Mouse (Mus musculus): Measurements from ENCODE around the gene Rasa3.

Gene Rasa3

GRCm38 (mm10) chr8:13677413-13677883 is at the start of gene Rasa3:
Rasa3 (minus strand) TSS chr8:13677603.
- in situ Hi-C loops (cut with MboI; ENCODE audit: low pct_unique_long_range_greater_than_20kb in 1 of 2, low sequenced_read_pairs in 2 of 2, unreplicated experiment in 1 of 2) = no loop called here

DNA sequence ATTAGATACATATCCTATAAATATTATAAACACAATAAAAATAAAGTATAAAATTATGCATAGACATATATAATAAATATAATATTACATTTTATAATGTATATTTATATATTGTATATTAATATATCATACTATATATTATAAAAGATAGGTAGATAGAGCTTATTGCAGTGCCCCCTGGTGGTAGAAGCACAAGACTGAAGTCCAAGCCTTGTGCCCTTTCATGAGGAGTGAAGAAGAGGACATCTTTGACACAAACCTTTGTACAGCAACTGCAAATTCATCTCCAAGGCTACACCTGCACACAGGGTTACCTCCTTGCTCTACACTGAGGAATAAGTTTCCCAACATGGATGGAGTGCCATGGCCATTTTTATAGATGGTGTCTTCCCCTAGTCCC is 48.3 kb upstream of the Rasa3 start:
- in situ Hi-C loops (cut with MboI; ENCODE audit: low pct_unique_long_range_greater_than_20kb in 1 of 2, low sequenced_read_pairs in 2 of 2, unreplicated experiment in 1 of 2) = no loop called here

DNA sequence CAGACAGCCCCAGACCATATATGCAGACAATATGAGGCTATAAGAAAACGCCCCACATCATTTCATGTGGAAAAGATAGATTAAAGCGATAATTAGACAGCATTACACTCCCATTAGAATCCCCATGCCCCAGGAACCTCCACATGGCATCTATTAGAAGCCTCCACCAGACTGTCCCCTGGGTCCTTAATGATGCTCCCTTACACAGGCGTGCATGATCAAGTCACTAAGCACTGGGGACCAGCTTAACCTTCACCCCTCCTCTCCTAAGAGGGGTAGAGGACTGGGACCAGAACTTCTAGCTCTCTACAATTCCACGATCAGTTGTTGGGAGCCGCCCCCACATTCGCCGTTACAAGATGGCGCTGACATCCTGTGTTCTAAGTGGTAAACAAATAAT is 41.6 kb upstream of the Rasa3 start:
- in situ Hi-C loops (cut with MboI; ENCODE audit: low pct_unique_long_range_greater_than_20kb in 1 of 2, low sequenced_read_pairs in 2 of 2, unreplicated experiment in 1 of 2) = no loop called here

DNA sequence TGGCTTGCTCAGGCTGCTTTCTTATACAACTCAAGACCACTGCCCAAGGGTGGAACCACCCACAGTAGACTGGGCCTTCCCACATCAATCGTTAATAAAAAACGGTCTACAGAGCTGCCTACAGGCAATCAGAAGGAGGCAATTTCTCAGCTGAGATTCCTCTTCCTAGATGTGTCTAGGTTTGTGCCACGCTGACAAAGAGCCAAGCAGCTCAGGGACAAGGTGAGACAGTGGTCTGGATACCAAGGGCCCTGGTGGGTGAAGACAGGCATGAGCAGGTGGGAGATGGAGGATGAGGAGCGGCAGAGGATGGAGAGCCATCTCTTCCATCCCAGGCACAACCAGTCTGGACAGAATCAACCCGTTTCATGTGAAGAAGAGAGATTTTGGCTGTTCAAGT is 31.1 kb upstream of the Rasa3 start:
- in situ Hi-C loops (cut with MboI; ENCODE audit: low pct_unique_long_range_greater_than_20kb in 1 of 2, low sequenced_read_pairs in 2 of 2, unreplicated experiment in 1 of 2) = no loop called here

GRCm38 (mm10) chr8:13706918-13707317 is 29.5 kb upstream of the Rasa3 start:
- in situ Hi-C loops (cut with MboI; ENCODE audit: low pct_unique_long_range_greater_than_20kb in 1 of 2, low sequenced_read_pairs in 2 of 2, unreplicated experiment in 1 of 2) = no loop called here

DNA sequence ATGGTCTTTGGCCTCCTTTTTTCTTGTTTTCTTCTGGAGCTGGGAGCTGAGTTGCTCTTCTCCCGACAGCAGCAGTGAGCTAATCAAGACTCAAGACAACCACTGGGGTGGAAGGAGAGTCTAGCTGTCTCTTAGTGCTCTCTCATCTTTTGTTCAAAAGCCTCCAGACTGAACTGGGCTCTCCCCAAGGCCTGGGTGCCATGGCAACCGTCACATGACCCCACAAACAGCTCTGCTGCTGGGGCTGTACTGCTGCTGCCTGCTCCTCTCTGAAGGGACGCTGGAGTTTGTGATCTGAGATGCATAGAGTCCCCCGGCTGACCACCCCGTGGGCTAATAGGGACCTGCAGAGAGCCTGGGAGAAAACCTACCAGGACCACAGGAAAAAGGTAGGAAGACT is 28.3 kb upstream of the Rasa3 start, which contains the start of gene Cfap97d2:
Cfap97d2 (plus strand) TSS at position 222 of the 400 bp plus-strand sequence.
- in situ Hi-C loops (cut with MboI; ENCODE audit: low pct_unique_long_range_greater_than_20kb in 1 of 2, low sequenced_read_pairs in 2 of 2, unreplicated experiment in 1 of 2) = no loop called here

DNA sequence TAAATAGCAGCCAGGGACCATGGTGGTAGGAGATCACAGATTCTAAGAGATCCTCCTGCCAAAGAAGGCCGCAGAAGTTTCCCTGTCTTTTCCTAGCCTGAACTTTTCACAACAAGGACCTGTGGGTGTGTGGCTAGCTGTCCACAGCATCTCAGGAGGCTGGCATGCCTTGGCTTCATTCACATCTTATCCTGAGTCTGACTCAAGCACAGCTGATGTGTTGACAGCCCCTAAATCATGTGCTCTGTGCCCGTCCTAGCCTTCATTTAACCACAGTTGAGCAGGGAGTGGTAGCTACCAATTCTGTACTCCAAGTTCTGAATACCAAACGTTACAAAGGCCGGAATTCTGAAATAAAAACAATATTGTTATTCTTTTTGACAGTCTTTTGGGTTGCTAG is 26.9 kb upstream of the Rasa3 start:
- in situ Hi-C loops (cut with MboI; ENCODE audit: low pct_unique_long_range_greater_than_20kb in 1 of 2, low sequenced_read_pairs in 2 of 2, unreplicated experiment in 1 of 2) = no loop called here

DNA sequence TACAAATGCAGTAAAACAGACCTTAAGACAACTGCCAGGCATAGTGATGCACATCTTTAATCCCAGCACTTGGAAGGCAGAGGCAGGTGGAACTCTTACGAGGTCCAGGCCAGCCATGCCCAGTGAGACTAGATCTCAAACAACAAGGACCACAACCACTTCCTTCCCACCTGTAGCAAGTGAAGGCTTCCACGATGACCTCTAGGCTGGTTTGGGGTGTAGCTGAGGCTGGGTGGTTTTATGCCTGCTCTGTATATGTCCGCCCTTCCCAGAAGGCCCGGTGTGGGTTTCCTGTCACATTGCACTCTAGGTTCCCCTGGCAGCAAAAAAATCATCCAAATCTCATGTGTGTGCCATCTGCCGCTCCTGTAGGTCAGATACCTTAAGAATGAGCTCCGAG is 26.4 kb upstream of the Rasa3 start:
- in situ Hi-C loops (cut with MboI; ENCODE audit: low pct_unique_long_range_greater_than_20kb in 1 of 2, low sequenced_read_pairs in 2 of 2, unreplicated experiment in 1 of 2) = no loop called here

DNA sequence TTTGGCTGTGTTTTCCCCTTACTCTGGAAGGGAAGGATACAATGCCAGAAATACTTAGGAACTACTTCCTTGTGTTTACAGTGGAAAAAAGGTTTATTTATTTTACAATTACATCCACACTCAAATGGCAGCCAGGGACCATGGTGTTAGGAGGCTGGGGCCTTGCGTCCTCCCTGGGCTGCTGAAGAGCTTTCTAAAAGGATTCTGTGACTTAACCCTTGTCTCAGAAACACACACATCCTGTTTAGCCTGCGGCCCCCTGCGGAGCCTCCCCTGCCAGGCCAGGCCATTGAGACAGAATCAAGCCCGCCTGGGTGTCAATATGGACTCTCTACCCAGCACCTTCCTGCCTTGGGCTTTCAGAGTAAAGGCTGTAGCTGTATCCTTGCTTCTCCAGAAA is 25.4 kb upstream of the Rasa3 start:
- in situ Hi-C loops (cut with MboI; ENCODE audit: low pct_unique_long_range_greater_than_20kb in 1 of 2, low sequenced_read_pairs in 2 of 2, unreplicated experiment in 1 of 2) = no loop called here

GRCm38 (mm10) chr8:13699323-13699949 is 22.0 kb upstream of the Rasa3 start:
- in situ Hi-C loops (cut with MboI; ENCODE audit: low pct_unique_long_range_greater_than_20kb in 1 of 2, low sequenced_read_pairs in 2 of 2, unreplicated experiment in 1 of 2) = no loop called here

DNA sequence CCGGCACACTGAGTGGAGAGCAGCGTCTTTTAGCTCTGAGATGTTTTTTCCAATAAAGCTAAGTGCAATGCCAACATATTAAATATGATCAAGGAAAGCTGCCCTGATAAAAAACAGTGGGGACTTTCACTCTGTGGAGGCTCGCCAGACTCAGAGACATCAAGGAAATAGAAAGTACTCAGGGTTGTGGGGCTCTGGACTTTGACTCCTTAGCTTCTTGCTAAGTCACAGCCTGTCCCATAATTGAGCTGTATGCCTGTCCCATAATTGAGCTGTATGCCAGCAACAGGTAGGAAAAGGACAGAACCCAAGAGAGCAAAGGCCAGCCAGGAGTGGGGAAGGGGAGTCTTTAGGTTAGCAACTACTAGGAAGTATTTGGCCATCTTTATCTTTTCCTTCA is 20.9 kb upstream of the Rasa3 start:
- in situ Hi-C loops (cut with MboI; ENCODE audit: low pct_unique_long_range_greater_than_20kb in 1 of 2, low sequenced_read_pairs in 2 of 2, unreplicated experiment in 1 of 2) = no loop called here

GRCm38 (mm10) chr8:13697681-13698080 is 20.3 kb upstream of the Rasa3 start:
- in situ Hi-C loops (cut with MboI; ENCODE audit: low pct_unique_long_range_greater_than_20kb in 1 of 2, low sequenced_read_pairs in 2 of 2, unreplicated experiment in 1 of 2) = no loop called here

DNA sequence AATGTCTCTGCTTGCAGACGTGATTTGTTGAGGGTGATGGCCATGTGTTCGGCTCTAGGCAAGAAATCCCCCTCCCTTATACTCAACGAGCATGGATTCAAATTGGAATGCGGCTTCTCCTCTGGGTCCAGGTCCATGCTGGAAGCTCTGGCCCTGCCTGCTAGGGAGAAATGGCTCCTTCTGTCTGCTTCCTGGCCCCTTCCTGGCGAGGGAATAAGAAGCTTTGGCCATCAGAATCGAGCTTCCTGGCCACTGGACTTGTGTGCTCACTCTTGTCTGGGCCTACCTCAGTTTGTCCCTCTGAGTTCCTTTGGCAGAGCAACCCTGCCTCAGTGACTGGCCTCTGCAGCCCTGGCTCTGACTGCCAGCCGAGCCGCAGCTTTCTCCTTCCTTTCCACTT is 19.8 kb upstream of the Rasa3 start:
- in situ Hi-C loops (cut with MboI; ENCODE audit: low pct_unique_long_range_greater_than_20kb in 1 of 2, low sequenced_read_pairs in 2 of 2, unreplicated experiment in 1 of 2) = no loop called here

DNA sequence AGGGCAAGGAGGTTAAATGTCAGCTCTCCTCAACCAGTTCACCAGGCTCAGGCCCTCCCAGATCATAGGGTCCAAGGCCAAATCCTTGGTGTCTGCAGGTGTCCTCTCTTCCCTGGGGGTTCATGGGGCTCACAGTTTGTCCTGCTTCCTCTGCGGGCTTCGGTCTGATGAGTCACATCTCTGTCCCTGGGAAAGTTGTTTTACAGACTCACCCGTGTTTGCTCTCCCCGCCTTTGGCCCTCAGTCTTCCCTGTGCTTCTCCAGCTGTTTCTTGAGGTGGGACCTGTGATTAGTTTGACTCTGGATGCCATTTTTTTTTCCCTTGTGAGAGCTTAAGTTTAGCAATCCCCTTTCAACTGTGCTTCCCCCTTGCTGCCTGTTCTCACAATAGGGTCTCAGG is 18.8 kb upstream of the Rasa3 start:
- in situ Hi-C loops (cut with MboI; ENCODE audit: low pct_unique_long_range_greater_than_20kb in 1 of 2, low sequenced_read_pairs in 2 of 2, unreplicated experiment in 1 of 2) = no loop called here

DNA sequence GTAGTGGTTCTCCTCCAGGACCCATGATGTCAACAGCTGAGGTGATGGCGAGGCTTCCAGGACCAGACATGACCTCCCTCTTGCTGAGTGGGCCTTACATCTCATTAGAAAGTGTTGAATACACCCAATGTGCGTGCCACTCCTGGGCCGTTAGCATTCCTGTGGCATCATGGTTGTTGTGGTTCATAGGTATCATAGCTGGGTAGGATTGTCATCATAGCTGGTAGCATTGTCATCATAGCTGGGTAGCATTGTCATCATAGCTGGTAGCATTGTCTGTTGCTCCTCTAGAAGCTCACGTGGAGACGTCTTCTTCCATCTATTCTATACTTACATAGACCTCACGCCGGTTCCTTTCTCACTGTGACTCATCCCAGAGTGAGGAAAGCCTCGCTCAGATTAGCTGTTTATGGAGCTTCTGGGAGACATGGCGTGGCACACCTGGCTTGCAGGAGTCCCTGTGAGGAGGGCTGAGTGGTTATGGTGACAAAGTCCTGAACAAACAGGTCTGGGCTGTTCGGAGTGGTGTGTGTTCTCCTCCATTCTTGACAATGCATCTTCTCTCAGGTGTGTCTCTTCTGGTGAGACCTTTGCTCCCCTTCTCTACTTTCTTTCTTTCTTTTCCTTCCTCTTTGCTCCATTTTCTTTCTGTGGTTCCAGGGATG is 17.9 kb upstream of the Rasa3 start:
- in situ Hi-C loops (cut with MboI; ENCODE audit: low pct_unique_long_range_greater_than_20kb in 1 of 2, low sequenced_read_pairs in 2 of 2, unreplicated experiment in 1 of 2) = no loop called here

- in situ Hi-C loops (cut with MboI; ENCODE audit: low pct_unique_long_range_greater_than_20kb in 1 of 2, low sequenced_read_pairs in 2 of 2, unreplicated experiment in 1 of 2) = no loop called here
Measured at GRCm38 (mm10) chr8:13694735-13695134, 17.3 kb upstream of the Rasa3 start.

- in situ Hi-C loops (cut with MboI; ENCODE audit: low pct_unique_long_range_greater_than_20kb in 1 of 2, low sequenced_read_pairs in 2 of 2, unreplicated experiment in 1 of 2) = no loop called here
Measured at GRCm38 (mm10) chr8:13692302-13693066, 15.1 kb upstream of the Rasa3 start.

- in situ Hi-C loops (cut with MboI; ENCODE audit: low pct_unique_long_range_greater_than_20kb in 1 of 2, low sequenced_read_pairs in 2 of 2, unreplicated experiment in 1 of 2) = loop anchor here in 1 of 2 experiments (10.0 kb wide), 1 partner anchor 65 kb away; the partner anchor contains the start of gene Cdc16
Measured at GRCm38 (mm10) chr8:13689331-13689730, 11.9 kb upstream of the Rasa3 start.

DNA sequence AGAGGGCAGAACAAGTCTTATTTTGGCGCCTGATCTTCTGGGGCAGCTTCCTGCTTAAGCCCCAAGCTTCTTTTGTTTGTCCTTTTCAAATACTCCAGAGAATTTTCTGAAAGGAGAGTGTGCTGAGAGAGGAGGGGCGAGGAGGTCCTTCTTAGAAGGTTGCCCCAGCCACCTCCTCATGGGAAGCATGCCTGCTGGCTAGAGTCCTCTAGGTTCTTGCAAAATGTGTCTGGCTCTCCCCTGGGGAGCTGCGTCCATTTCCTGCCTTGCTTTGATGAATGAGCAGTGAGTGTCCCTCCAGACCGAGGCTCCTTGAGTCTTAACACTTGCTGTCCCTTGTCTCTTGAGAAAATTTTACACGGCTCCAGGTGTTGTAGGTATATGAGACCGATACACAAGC is 11.1 kb upstream of the Rasa3 start:
- in situ Hi-C loops (cut with MboI; ENCODE audit: low pct_unique_long_range_greater_than_20kb in 1 of 2, low sequenced_read_pairs in 2 of 2, unreplicated experiment in 1 of 2) = loop anchor here in 1 of 2 experiments (10.0 kb wide), 1 partner anchor 66 kb away; the partner anchor contains the start of gene Cdc16

Measured in mouse embryonic stem cell (cell line).